Comparison of ENCODE assay signal across 23 mouse cellular contexts in genomic region chr7:113809781-113810180, GRCm38 (mm10).
"Had no signal": no experiment of that assay in that cellular context is flagged by ENCODE, and none has a peak within 500 bp of the region (broad histone marks: within the 10 kb centered on the region; RNA-seq: fewer than 3 reads in every experiment).

No protein-coding gene starts in this region.

- H3K27ac ChIP-seq: heart, adult 2 months; heart, embryonic 13.5 days; heart, embryonic 15.5 days; hindbrain, embryonic 10.5 days; hindbrain, embryonic 12.5 days; hindbrain, embryonic 14.5 days; limb, embryonic 13.5 days; limb, embryonic 15.5 days; liver, embryonic 12.5 days; liver, embryonic 14.5 days had no signal

- H3K9ac ChIP-seq: heart, embryonic 13.5 days; heart, embryonic 15.5 days; hindbrain, embryonic 12.5 days; hindbrain, embryonic 14.5 days; limb, embryonic 13.5 days; limb, embryonic 15.5 days; liver, embryonic 12.5 days; liver, embryonic 14.5 days had no signal

- H3K4me2 ChIP-seq: heart, embryonic 11.5 days; heart, embryonic 13.5 days; heart, embryonic 15.5 days; hindbrain, embryonic 12.5 days; hindbrain, embryonic 14.5 days; limb, embryonic 13.5 days; limb, embryonic 15.5 days; liver, embryonic 12.5 days had no signal

- ATAC-seq: hindbrain, embryonic 16.5 days; inflammation-experienced regulatory T-cells, adult 6 months; liver, embryonic 12.5 days had no signal

- H3K9me3 ChIP-seq: heart, embryonic 13.5 days; heart, embryonic 15.5 days; hindbrain, embryonic 10.5 days; hindbrain, embryonic 12.5 days; limb, embryonic 13.5 days; limb, embryonic 15.5 days; liver, embryonic 12.5 days had no signal

- H3K27me3 ChIP-seq: heart, embryonic 13.5 days; heart, embryonic 15.5 days; hindbrain, embryonic 12.5 days; limb, embryonic 13.5 days; limb, embryonic 15.5 days; liver, embryonic 12.5 days had no signal

- H3K36me3 ChIP-seq: heart, embryonic 15.5 days; hindbrain, embryonic 10.5 days; hindbrain, embryonic 12.5 days; limb, embryonic 13.5 days; limb, embryonic 15.5 days; liver, embryonic 12.5 days had no signal

- H3K4me1 ChIP-seq: limb, embryonic 13.5 days; limb, embryonic 15.5 days; liver, embryonic 12.5 days had no signal

- DNase-seq: gastrocnemius, postnatal 14 days; gastrocnemius, postnatal 36 days; heart, adult 2 months; heart, postnatal 4 days; kidney, adult 11 months; kidney, adult 2 months; kidney, postnatal 10 days; kidney, postnatal 25 days; layer of hippocampus, adult 9-11 months; layer of hippocampus, postnatal 36 days; left cerebral cortex, postnatal 4 days had no signal

- H3K4me3 ChIP-seq: heart, adult 2 months; heart, embryonic 13.5 days; heart, embryonic 15.5 days; hindbrain, embryonic 10.5 days; hindbrain, embryonic 12.5 days; limb, embryonic 13.5 days; limb, embryonic 15.5 days; liver, embryonic 12.5 days had no signal
